Mouse (Mus musculus): ENCODE results near the gene Usp50. TPM values are rescaled to one million over a fixed set of nuclear protein-coding genes. Genes with fewer than 3 reads are reported as not detected.

Gene Usp50
- total and polyA plus RNA-seq, 3 experiments = 0.37 to 3.2 (median 0.89) TPM

- TF ChIP-seq ZNF384 (IDR thresholded peaks at IDR 0.05; ENCODE audit: low read depth, low read length) = no peak
- TF ChIP-seq CTCF (conservative IDR thresholded peaks at IDR 0.05 in 1 of 2, IDR thresholded peaks at IDR 0.05 in 1 of 2; ENCODE audit: low read depth in 2 of 2, low read length in 2 of 2) = no peak
- no peak for TF ChIP-seq GABPA (IDR thresholded peaks at IDR 0.05; ENCODE audit: insufficient replicate concordance, low read depth, low read length)
- TF ChIP-seq ETS1 (conservative IDR thresholded peaks at IDR 0.05; ENCODE audit: low read depth, low read length) = no peak
- 0 out of 2 replicates have a peak, but pooled peaks have one; percentile 45 for TF ChIP-seq ZMIZ1 (IDR thresholded peaks at IDR 0.05; ENCODE audit: low read depth, low read length)
- peak; percentile 45; the same call in 1 of the 2 replicates for TF ChIP-seq HCFC1 (IDR thresholded peaks at IDR 0.05; ENCODE audit: low read depth, low read length)
- no peak for TF ChIP-seq KAT2A (IDR thresholded peaks at IDR 0.05; ENCODE audit: insufficient replicate concordance, low read length)
These were observed 109.7 kb downstream of the Usp50 start (continued) for GRCm38 (mm10) chr2:126673317-126674242.

GRCm38 (mm10) chr2:126668621-126669252, 114.5 kb downstream of the Usp50 start:
- no peak overlapping the region for H3K4me2 ChIP-seq (ENCODE audit: insufficient read depth, low read depth, poor library complexity, severe bottlenecking)
- H3K9ac ChIP-seq (ENCODE audit: insufficient read depth, low read depth) = no peak overlapping the region
- no peaks in the 10 kb centered on the region for H3K9me3 ChIP-seq (replicated peaks; ENCODE audit: low read length)
- no peak overlapping the region for H3K27ac ChIP-seq (ENCODE audit: insufficient read depth, low read depth)
- H3K4me1 ChIP-seq (ENCODE audit: control insufficient read depth in 1 of 2, insufficient read depth in 2 of 2) = peaks cover 0 to 33% of the 10 kb centered on the region in 2 experiments; a peak in 2 of 4 replicates
- DNase-seq (ENCODE audit: extremely low read depth) = no peak
- TF ChIP-seq GABPA (IDR thresholded peaks at IDR 0.05; ENCODE audit: insufficient replicate concordance, low read depth, low read length) (no peak), JUN (IDR thresholded peaks at IDR 0.05; ENCODE audit: insufficient read depth, low read depth, low read length) (no peak), ZKSCAN1 (IDR thresholded peaks at IDR 0.05; ENCODE audit: borderline replicate concordance, low read depth, low read length) (no peak), MEF2A (IDR thresholded peaks at IDR 0.05; ENCODE audit: borderline replicate concordance, low read depth, low read length) (no peak), SMC3 (IDR thresholded peaks at IDR 0.05; ENCODE audit: low read depth, low read length) (no peak), PAX5 (IDR thresholded peaks at IDR 0.05; ENCODE audit: low read length) (no peak), JUND (conservative IDR thresholded peaks at IDR 0.05; ENCODE audit: low read depth, low read length) (no peak), NRF1 (IDR thresholded peaks at IDR 0.05; ENCODE audit: low read depth, low read length) (no peak), ELF1 (IDR thresholded peaks at IDR 0.05; ENCODE audit: low read depth, low read length) (no peak), CHD1 (IDR thresholded peaks at IDR 0.05; ENCODE audit: low read depth, low read length) (no peak), MYC (IDR thresholded peaks at IDR 0.05; ENCODE audit: low read depth, low read length) (no peak), POLR2A (IDR thresholded peaks at IDR 0.05; ENCODE audit: low read depth, low read length) (no peak), TCF12 (IDR thresholded peaks at IDR 0.05; ENCODE audit: low read depth, low read length) (no peak)
- dilution Hi-C loops (cut with MboI; ENCODE audit: extremely low pct_ligation_motif_present, extremely low pct_unique_long_range_greater_than_20kb, low sequenced_read_pairs) (no loop called here), in situ Hi-C loops (cut with MboI; ENCODE audit: low pct_ligation_motif_present, low pct_unique_long_range_greater_than_20kb, low sequenced_read_pairs) (loop anchor here (10.0 kb wide), 1 partner anchor 64 kb away; no protein-coding TSS in a partner anchor)
- peaks cover 74% of the 10 kb centered on the region for H3K79me2 ChIP-seq (replicated peaks; ENCODE audit: control insufficient read depth, extremely low read depth, insufficient read depth, poor library complexity, severe bottlenecking)
- no peak overlapping the region for H3K4me3 ChIP-seq (replicated peaks in 1 of 3; ENCODE audit: low read depth in 2 of 3, low read length in 2 of 3, poor library complexity in 1 of 3)
- no peaks in the 10 kb centered on the region for H3K27me3 ChIP-seq (replicated peaks)
- peaks cover 0 to 26% of the 10 kb centered on the region in 2 experiments for H3K36me3 ChIP-seq (replicated peaks in 1 of 2; ENCODE audit: control insufficient read depth in 1 of 2, insufficient read depth in 1 of 2, low read length in 1 of 2)
